Mouse (Mus musculus): ENCODE measurements around the gene Kit.

DNA sequence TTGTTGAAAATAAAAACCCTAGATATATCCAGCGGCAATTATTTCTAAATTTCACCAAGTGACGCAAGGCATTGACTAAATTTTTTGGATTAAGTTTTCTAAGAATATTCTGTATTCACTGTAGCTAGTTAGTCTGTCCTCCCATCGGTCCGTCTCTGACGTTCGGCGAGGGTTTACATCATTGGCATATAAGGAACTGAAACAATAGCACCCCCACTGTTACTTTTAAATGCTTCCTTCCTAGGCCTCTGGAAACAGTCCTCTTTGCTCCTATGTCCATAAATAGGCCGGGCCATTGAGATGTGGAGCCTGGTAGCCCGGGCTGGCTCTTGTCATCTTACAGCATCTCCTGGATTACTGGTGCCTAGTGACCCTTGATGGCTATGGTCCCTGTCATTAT lies 29.5 kb downstream of the Kit start:
- TF ChIP-seq CTCF (IDR thresholded peaks at IDR 0.05; ENCODE audit: control insufficient read depth, insufficient read depth, insufficient read length) (no peak), MAX (IDR thresholded peaks at IDR 0.05) (no peak), MYOD1 (IDR thresholded peaks at IDR 0.05; ENCODE audit: control insufficient read depth, insufficient read length, low read depth) (no peak)

All from C2C12 (cell line).